Mouse (Mus musculus): ENCODE data around the gene Tmod2. TPM values are rescaled to one million over a fixed set of nuclear protein-coding genes. Genes with fewer than 3 reads are reported as not detected.

Tmod2 gene
- polyA plus RNA-seq, 1 experiment from 2014 or later = 0.54 TPM

DNA sequence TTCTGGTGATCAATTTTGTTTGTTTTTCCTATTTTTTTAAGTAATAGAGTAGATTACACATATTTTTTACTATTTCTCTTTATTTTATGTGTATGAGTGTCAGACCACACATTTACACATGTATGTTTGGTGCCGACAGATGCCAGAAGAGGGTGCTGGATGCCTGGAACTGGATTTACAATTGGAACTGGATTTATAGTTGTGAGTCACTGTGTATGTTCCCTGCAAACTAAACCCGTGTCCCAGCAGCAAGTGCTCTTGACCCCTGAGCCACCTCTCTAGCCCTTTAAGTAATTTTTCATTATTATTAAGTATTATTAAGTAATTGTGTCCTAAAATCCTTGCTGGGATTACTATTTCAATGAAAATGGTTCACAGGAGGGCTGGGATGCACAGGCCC, 88.9 kb downstream of the Tmod2 start:
- H3K27ac ChIP-seq (replicated peaks) = no peak overlapping the region
- H3K9ac ChIP-seq = no peak overlapping the region
- peaks cover 1% of the 10 kb centered on the region for H3K4me1 ChIP-seq (replicated peaks)
- H3K9me3 ChIP-seq (replicated peaks) = no peaks in the 10 kb centered on the region
- no peak overlapping the region for H3K4me2 ChIP-seq
- no peak for ATAC-seq (ENCODE audit: insufficient read depth)
- H3K4me3 ChIP-seq (replicated peaks) = no peak overlapping the region
- no peaks in the 10 kb centered on the region for H3K27me3 ChIP-seq
- 73% methylated on average over 2 of the region's 2 CpGs for WGBS (ENCODE audit: insufficient replicate concordance)
- peaks cover 5% of the 10 kb centered on the region; the same call in 1 of the 2 replicates for H3K36me3 ChIP-seq (replicated peaks)

- no peak for ATAC-seq (ENCODE audit: insufficient read depth)
- H3K4me3 ChIP-seq (replicated peaks) = no peak overlapping the region
These were observed 89.3 kb downstream of the Tmod2 start for GRCm38 (mm10) chr9:75521788-75522187.

GRCm38 (mm10) chr9:75520940-75521339, 90.2 kb downstream of the Tmod2 start:
- no peaks in the 10 kb centered on the region for H3K9me3 ChIP-seq (replicated peaks)

More at GRCm38 (mm10) chr9:75521788-75522187, 89.3 kb downstream of the Tmod2 start:
- Histone ChIP-seq H3K27ac (replicated peaks) (no peak overlapping the region), H3K9me3 (replicated peaks) (no peaks in the 10 kb centered on the region), H3K4me2 (no peak overlapping the region), H3K4me1 (replicated peaks) (no peaks in the 10 kb centered on the region), H3K27me3 (no peaks in the 10 kb centered on the region), H3K36me3 (replicated peaks) (peaks cover 5% of the 10 kb centered on the region; the same call in 1 of the 2 replicates), H3K9ac (no peak overlapping the region)
- 34% methylated on average over 4 of the region's 4 CpGs for WGBS (ENCODE audit: insufficient replicate concordance)

DNA sequence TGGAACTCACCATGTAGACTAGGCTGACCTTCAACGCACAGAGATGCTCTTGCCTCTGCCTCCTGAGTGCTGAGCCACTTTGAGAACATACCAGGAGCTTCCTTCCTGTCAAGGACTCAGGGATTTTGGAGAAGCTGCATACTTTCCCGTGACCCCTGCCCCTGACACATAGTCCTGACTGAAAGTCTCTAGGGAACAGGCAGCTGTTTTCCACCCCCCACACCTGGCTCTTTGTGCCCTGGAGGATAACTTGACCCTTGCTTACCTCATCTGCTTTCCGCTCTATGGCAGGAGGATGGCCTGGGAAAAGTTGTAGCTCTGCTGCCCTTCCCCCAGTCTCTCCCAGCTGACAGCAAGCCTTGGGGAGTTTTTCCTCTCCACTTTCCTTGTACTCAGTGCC, 93.4 kb downstream of the Tmod2 start:
- 66% methylated on average over 3 of the region's 3 CpGs for WGBS (ENCODE audit: insufficient replicate concordance)

More at GRCm38 (mm10) chr9:75520940-75521339, 90.2 kb downstream of the Tmod2 start:
- H3K4me1 ChIP-seq (replicated peaks) = no peaks in the 10 kb centered on the region
- H3K27me3 ChIP-seq = no peaks in the 10 kb centered on the region
- H3K9ac ChIP-seq = no peak overlapping the region
- H3K36me3 ChIP-seq (replicated peaks) = peaks cover 5% of the 10 kb centered on the region
- H3K27ac ChIP-seq (replicated peaks) = no peak overlapping the region
- no peak overlapping the region for H3K4me3 ChIP-seq (replicated peaks)
- H3K4me2 ChIP-seq = no peak overlapping the region
- ATAC-seq (ENCODE audit: insufficient read depth) = no peak
- WGBS (ENCODE audit: insufficient replicate concordance) = 71% methylated on average over 8 of the region's 8 CpGs

More for the DNA sequence above, 93.4 kb downstream of the Tmod2 start:
- no peak overlapping the region for H3K27ac ChIP-seq (replicated peaks)
- H3K36me3 ChIP-seq (replicated peaks) = peaks cover 13% of the 10 kb centered on the region
- no peaks in the 10 kb centered on the region for H3K9me3 ChIP-seq (replicated peaks)
- H3K4me2 ChIP-seq = no peak overlapping the region
- no peak for ATAC-seq (ENCODE audit: insufficient read depth)
- H3K4me1 ChIP-seq (replicated peaks) = no peaks in the 10 kb centered on the region
- no peaks in the 10 kb centered on the region for H3K27me3 ChIP-seq
- no peak overlapping the region for H3K4me3 ChIP-seq (replicated peaks)
- no peak overlapping the region for H3K9ac ChIP-seq

Other genes with a start within 250 kb of the Tmod2 start
- gene Mapk6, start 201.3 kb downstream of the Tmod2 start, polyA plus RNA-seq (2015; fragmentation: Nextera tagmentation; extraction: Ambion mirVana) = 15.4 and 16.8 TPM in 2 replicates
- 12.7 and 13.1 TPM in 2 replicates for gene Leo1, start 169.8 kb downstream of the Tmod2 start, polyA plus RNA-seq (2015; fragmentation: Nextera tagmentation; extraction: Ambion mirVana)
- gene Tmod3, start 51.7 kb downstream of the Tmod2 start, polyA plus RNA-seq (2015; fragmentation: Nextera tagmentation; extraction: Ambion mirVana) = 23.7 and 28.9 TPM in 2 replicates
- gene Lysmd2, start 14.4 kb upstream of the Tmod2 start, polyA plus RNA-seq (2015; fragmentation: Nextera tagmentation; extraction: Ambion mirVana) = 1.8 and 2.1 TPM in 2 replicates
- gene Scg3, start 72.7 kb upstream of the Tmod2 start, polyA plus RNA-seq (2015; fragmentation: Nextera tagmentation; extraction: Ambion mirVana) = not detected in 2 replicates
- 1.6 and 2.2 TPM in 2 replicates for gene Bmp5, start 164.0 kb upstream of the Tmod2 start, polyA plus RNA-seq (2015; fragmentation: Nextera tagmentation; extraction: Ambion mirVana)

All from liver, embryonic 15.5 days (tissue).